Mouse (Mus musculus) naive thymus-derived CD4-positive, alpha-beta T cell, adult 2 months (primary cell): Measurements from ENCODE around the gene Bola1.
"Not testable (repeated sequence)": the region's sequence is repeated elsewhere in the genome, so short reads cannot be mapped to it uniquely, and the experiment has no call there.

Experiments
- DNase-seq: peaks from one replicate; pipeline ENCODE4 v3.0.0-alpha.2; 2011; ENCODE audit warnings: low read depth

Gene Bola1

GRCm38 (mm10) chr3:96247356-96248140 lies 28.0 kb upstream of the Bola1 start:
- DNase-seq = no peak

- not testable (repeated sequence) for DNase-seq
These were observed 26.9 kb upstream of the Bola1 start, which contains the start of gene Hist2h3c1 for GRCm38 (mm10) chr3:96246427-96246856. Hist2h3c1 (plus strand) TSS chr3:96246685.

GRCm38 (mm10) chr3:96246018-96246417 lies 26.5 kb upstream of the Bola1 start:
- not testable (repeated sequence) for DNase-seq

- peak; percentile 90 for DNase-seq
These were observed 25.7 kb upstream of the Bola1 start, which contains the start of gene Hist2h2aa1 for GRCm38 (mm10) chr3:96245003-96245886. Hist2h2aa1 (plus strand) TSS chr3:96245497.

GRCm38 (mm10) chr3:96243921-96244572 lies 24.5 kb upstream of the Bola1 start:
- no peak for DNase-seq

GRCm38 (mm10) chr3:96240799-96241197 lies 21.3 kb upstream of the Bola1 start:
- DNase-seq = no peak

GRCm38 (mm10) chr3:96239949-96240798 lies 20.7 kb upstream of the Bola1 start, which contains the start of gene Hist2h2aa2:
Hist2h2aa2 (minus strand) TSS chr3:96240276.
- DNase-seq = peak; percentile 74

GRCm38 (mm10) chr3:96238954-96239793 lies 19.7 kb upstream of the Bola1 start, which contains the start of gene Hist2h3c2:
Hist2h3c2 (minus strand) TSS chr3:96239127.
- DNase-seq = not testable (repeated sequence)

GRCm38 (mm10) chr3:96237904-96238511 lies 18.5 kb upstream of the Bola1 start:
- DNase-seq = peak; percentile 51

- no peak for DNase-seq
These were observed 17.9 kb upstream of the Bola1 start for GRCm38 (mm10) chr3:96237335-96237903.

DNA sequence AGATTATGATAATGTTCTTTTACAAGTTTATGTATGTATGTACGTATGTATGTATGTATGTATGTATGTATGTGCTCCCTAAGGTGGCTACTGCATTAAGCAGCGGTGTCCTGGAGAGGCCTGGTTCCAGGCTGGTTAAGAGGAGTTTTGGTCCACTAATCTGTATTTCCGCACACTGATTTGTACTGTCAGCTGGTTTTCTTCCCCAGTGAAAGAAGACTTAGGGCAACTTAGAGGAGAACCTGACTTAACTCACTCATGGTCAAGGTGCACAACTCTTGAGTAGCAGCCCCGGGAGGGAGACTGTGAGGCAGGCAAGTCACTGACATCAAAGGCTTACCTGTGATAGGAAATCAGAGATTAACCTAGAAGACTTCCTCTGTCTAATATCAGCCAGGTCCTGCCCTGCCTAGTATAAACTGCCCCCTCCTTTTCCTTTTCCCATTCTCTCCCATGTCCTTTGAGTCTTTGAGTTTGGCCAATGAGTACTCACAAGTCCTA lies 17.4 kb upstream of the Bola1 start:
- no peak for DNase-seq

GRCm38 (mm10) chr3:96235836-96236235 lies 16.3 kb upstream of the Bola1 start:
- DNase-seq = no peak

- DNase-seq = peak; percentile 61
These were observed 15.4 kb upstream of the Bola1 start for GRCm38 (mm10) chr3:96234914-96235313.

DNA sequence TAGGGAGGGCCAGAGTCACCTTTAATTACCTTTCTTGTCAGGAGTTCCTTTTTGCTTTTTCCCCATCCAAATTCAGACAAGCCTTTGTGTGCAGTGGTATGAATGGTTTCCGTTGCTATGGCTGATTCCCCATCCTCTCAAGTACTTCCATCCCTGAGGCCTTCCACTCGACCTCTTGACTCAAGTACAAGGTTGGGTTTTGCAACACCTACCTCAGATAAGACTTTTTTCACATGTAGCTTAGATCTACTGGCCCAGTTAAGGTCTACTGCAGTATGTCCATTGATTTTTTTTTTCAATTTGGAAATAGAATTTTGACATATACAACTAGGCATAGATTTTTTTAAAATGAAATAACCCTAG lies 12.2 kb upstream of the Bola1 start:
- no peak for DNase-seq

- no peak for DNase-seq
These were observed 11.6 kb upstream of the Bola1 start for GRCm38 (mm10) chr3:96230910-96231757.

GRCm38 (mm10) chr3:96230404-96230803 lies 10.9 kb upstream of the Bola1 start:
- no peak for DNase-seq

DNA sequence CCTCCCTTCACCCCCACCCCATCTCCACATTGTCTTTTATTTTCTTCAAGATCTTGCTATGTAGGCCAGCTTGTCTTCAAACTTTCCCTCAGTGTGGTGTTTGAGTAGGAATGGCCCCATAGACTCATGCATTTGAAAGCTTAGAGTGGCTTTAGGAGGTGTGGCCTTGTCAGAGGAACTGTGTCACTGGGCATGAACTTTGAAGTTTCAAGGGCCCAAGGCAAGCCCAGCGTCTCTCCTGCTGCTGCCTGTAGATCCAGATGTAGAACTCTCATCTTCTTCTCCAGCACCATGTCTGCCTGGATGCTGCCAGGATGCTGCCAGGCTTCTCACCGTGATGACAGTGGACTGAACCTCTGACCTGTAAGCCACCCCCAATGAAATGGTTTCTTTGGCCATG lies 9.3 kb upstream of the Bola1 start:
- no peak for DNase-seq
